Mouse (Mus musculus): ENCODE results near the gene Fndc3a. TPM values are rescaled to one million over a fixed set of nuclear protein-coding genes. Genes with fewer than 3 reads are reported as not detected.

Gene Fndc3a
- polyA plus RNA-seq, 1 experiment from 2014 or later = 31.0 TPM

DNA sequence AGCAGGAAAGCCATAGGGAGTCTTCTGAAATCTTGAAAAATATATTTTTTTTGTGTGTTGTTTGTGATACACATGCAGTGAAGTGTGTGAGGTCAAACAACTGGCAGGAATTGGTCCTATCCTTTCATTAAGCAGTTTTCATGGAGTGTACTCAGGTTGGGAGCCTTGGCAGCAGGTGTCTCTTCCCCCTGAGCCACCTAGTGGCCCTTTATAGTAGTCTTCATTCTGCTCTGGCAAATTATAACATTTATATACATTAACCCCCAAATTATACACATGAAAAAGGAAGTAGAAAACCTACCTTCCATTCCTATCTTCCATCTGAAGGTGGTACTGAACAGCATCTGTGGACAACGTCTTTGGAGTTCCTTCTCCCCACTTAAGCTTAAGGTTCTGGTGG, 154.0 kb downstream of the Fndc3a start:
- Histone ChIP-seq H3K4me3 (ENCODE audit: low read depth, low read length) (no peak overlapping the region), H3K36me3 (ENCODE audit: control insufficient read depth, insufficient read depth, low read length) (peaks cover 7% of the 10 kb centered on the region), H3K4me2 (ENCODE audit: low read depth, severe bottlenecking) (no peak overlapping the region), H3K27ac (replicated peaks; ENCODE audit: low read depth, low read length) (no peak overlapping the region), H3K4me1 (ENCODE audit: control insufficient read depth, insufficient read depth, low read length) (no peaks in the 10 kb centered on the region), H3K9ac (ENCODE audit: low read length) (no peak overlapping the region), H3K9me3 (ENCODE audit: control insufficient read depth, low read length) (no peaks in the 10 kb centered on the region), H3K27me3 (ENCODE audit: control insufficient read depth, insufficient read depth, low read length) (no peaks in the 10 kb centered on the region)
- 75% methylated on average over 1 of the region's 1 CpGs for WGBS
- ATAC-seq (ENCODE audit: insufficient number of reproducible peaks, low FRiP score, low TSS enrichment, low read depth) (no peak), DNase-seq (ENCODE audit: low spot score) (peak; percentile 16)

DNA sequence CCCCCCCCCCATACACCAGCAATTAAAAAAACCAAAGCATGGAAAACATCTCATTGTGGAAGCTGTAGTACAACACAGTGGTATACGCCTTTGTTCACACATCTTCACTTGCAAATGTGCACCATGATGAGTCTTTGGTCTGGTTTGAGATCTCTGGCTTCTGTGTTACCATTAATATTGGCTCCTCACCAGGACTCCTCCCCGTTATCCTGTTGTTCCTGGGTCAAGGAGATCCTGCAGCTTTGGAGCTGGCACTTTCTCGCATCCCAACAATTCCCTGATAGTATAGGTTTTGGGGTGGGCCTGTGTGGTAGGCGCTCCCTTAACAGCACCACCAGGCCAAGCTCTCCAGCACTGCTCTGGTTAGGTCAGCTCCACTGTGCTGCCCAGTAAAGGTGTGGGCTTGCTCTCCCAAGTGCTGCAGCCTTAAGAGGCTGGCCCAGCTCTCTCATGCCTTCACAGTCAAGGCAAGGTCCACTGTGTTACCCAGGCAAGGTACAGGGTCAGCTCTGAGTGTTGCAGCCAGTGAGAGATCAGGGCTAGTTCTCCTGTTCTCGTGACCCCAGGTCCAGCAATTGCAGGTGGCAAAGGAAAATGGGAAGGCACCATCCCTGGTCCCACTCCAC, 173.3 kb downstream of the Fndc3a start:
- H3K4me1 ChIP-seq (ENCODE audit: control insufficient read depth, insufficient read depth, low read length) = 0 out of 2 replicates have a peak, but pooled peaks cover 3% of the 10 kb centered on the region
- DNase-seq (ENCODE audit: low spot score) (peak; percentile 17), ATAC-seq (ENCODE audit: insufficient number of reproducible peaks, low FRiP score, low TSS enrichment, low read depth) (no peak)
- H3K27ac ChIP-seq (replicated peaks; ENCODE audit: low read depth, low read length) = no peak overlapping the region
- no peaks in the 10 kb centered on the region for H3K9me3 ChIP-seq (ENCODE audit: control insufficient read depth, low read length)
- H3K36me3 ChIP-seq (ENCODE audit: control insufficient read depth, insufficient read depth, low read length) = peaks cover 7% of the 10 kb centered on the region; the same call in 1 of the 2 replicates
- no peak overlapping the region for H3K9ac ChIP-seq (ENCODE audit: low read length)
- H3K4me3 ChIP-seq (ENCODE audit: low read depth, low read length) = no peak overlapping the region
- 85% methylated on average over 5 of the region's 5 CpGs for WGBS
- H3K27me3 ChIP-seq (ENCODE audit: control insufficient read depth, insufficient read depth, low read length) = peaks cover 13% of the 10 kb centered on the region
- no peak overlapping the region for H3K4me2 ChIP-seq (ENCODE audit: low read depth, severe bottlenecking)

DNA sequence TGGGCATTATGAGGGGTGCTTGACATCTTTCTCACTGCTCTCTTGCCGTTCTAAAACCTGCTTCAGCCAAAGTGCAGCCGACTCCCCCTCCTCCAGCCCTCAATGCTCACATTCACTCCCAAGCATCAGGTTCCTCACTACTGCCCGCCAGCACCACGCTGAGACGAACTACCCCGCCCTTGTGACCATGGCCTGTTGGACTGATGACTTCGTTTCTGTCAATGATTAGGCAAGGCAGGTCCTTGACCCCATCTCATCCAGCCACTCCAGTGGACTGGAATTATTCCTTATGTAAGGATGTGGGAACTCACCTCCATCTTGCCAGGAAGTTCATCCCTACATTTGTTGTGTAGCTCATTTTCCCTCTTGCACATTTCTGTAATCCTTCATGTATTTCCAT, 175.9 kb downstream of the Fndc3a start:
- peak; percentile 19 for DNase-seq (ENCODE audit: low spot score)
- H3K4me1 ChIP-seq (ENCODE audit: control insufficient read depth, insufficient read depth, low read length) = 0 out of 2 replicates have a peak, but pooled peaks cover 3% of the 10 kb centered on the region
- peaks cover 15% of the 10 kb centered on the region for H3K27me3 ChIP-seq (ENCODE audit: control insufficient read depth, insufficient read depth, low read length)
- no peak overlapping the region for H3K27ac ChIP-seq (replicated peaks; ENCODE audit: low read depth, low read length)
- 81% methylated on average over 7 of the region's 7 CpGs for WGBS
- no peaks in the 10 kb centered on the region for H3K9me3 ChIP-seq (ENCODE audit: control insufficient read depth, low read length)
- no peak for ATAC-seq (ENCODE audit: insufficient number of reproducible peaks, low FRiP score, low TSS enrichment, low read depth)
- no peaks in the 10 kb centered on the region for H3K36me3 ChIP-seq (ENCODE audit: control insufficient read depth, insufficient read depth, low read length)
- no peak overlapping the region for H3K9ac ChIP-seq (ENCODE audit: low read length)
- no peak overlapping the region for H3K4me2 ChIP-seq (ENCODE audit: low read depth, severe bottlenecking)
- H3K4me3 ChIP-seq (ENCODE audit: low read depth, low read length) = no peak overlapping the region

DNA sequence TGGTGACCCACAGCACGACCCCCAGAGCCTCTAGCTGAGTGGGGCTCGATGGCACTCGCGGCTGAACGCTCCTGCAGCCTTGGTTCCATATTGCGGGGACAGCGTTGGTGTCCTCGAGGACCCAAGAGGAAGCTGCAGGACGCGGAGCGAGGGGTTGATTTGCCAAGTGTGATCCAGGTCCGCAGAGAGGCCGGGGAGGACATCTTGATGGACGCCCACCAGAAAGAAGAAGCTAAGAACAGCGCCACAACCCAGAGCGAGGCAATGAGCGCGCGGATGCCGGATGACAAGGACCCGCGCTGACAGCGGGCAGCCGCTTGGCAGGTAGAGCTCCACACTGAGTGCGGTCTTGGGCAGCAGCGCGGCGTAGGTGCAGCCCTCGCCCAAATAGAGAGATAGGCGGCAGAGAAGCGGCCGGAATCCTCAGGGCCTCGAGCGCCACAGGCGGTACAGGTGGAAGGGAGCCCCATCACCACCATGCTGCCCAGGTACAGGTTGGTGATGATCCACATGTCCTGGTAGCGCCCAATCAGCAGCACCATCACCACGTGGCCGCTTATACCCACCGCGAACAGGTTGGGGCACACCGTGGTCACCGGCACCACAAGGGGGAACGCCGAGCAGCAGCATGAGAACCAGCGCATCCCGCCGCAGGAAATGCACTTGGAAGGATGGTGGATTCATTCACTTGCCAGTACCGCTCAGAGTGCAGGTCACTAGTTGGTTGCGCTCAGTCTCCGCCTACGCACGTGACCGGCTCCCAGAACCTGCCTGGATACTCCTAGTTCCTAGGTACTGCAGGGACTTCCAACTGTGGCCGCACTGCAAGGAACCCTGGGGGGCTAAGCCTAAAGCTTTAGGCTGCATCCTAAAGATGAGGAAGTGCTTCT, 177.5 kb downstream of the Fndc3a start:
- H3K27ac ChIP-seq (replicated peaks; ENCODE audit: low read depth, low read length) = no peak overlapping the region
- WGBS = 2% methylated on average over 54 of the region's 54 CpGs
- DNase-seq (ENCODE audit: low spot score) (peak; percentile 70), ATAC-seq (ENCODE audit: insufficient number of reproducible peaks, low FRiP score, low TSS enrichment, low read depth) (peak; percentile 70)
- H3K4me1 ChIP-seq (ENCODE audit: control insufficient read depth, insufficient read depth, low read length) = 0 out of 2 replicates have a peak, but pooled peaks cover 3% of the 10 kb centered on the region
- peak overlapping the region; percentile 62 for H3K4me2 ChIP-seq (ENCODE audit: low read depth, severe bottlenecking)
- H3K9ac ChIP-seq (ENCODE audit: low read length) = no peak overlapping the region
- H3K9me3 ChIP-seq (ENCODE audit: control insufficient read depth, low read length) = no peaks in the 10 kb centered on the region
- peaks cover 15% of the 10 kb centered on the region for H3K27me3 ChIP-seq (ENCODE audit: control insufficient read depth, insufficient read depth, low read length)
- peak overlapping the region; percentile 34 for H3K4me3 ChIP-seq (ENCODE audit: low read depth, low read length)
- H3K36me3 ChIP-seq (ENCODE audit: control insufficient read depth, insufficient read depth, low read length) = no peaks in the 10 kb centered on the region

DNA sequence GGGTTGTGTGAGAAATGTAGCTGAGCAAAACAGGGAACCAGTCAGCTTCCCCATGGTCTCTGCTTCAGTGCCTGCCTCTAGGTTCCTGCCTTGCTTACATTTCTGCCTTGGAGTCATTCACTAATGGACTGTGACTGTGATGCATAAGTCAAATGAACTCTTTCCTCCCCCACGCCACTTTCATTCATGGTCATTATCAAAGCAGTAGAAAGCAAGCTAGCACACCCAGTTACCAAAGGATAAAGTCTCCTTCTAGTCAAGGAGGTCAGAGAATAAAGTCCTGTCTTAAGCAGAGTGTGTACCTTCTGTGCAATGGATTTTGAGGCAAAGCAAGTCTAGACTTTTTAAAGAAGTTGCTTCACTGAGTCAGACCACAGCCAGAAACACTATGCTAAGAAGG, 182.7 kb downstream of the Fndc3a start:
- Histone ChIP-seq H3K4me2 (ENCODE audit: low read depth, severe bottlenecking) (no peak overlapping the region), H3K4me3 (ENCODE audit: low read depth, low read length) (no peak overlapping the region), H3K4me1 (ENCODE audit: control insufficient read depth, insufficient read depth, low read length) (0 out of 2 replicates have a peak, but pooled peaks cover 3% of the 10 kb centered on the region), H3K27me3 (ENCODE audit: control insufficient read depth, insufficient read depth, low read length) (peaks cover 8% of the 10 kb centered on the region), H3K36me3 (ENCODE audit: control insufficient read depth, insufficient read depth, low read length) (no peaks in the 10 kb centered on the region), H3K27ac (replicated peaks; ENCODE audit: low read depth, low read length) (no peak overlapping the region), H3K9me3 (ENCODE audit: control insufficient read depth, low read length) (no peaks in the 10 kb centered on the region), H3K9ac (ENCODE audit: low read length) (no peak overlapping the region)
- ATAC-seq (ENCODE audit: insufficient number of reproducible peaks, low FRiP score, low TSS enrichment, low read depth) (no peak), DNase-seq (ENCODE audit: low spot score) (no peak)
- 84% methylated on average over 1 of the region's 1 CpGs for WGBS

DNA sequence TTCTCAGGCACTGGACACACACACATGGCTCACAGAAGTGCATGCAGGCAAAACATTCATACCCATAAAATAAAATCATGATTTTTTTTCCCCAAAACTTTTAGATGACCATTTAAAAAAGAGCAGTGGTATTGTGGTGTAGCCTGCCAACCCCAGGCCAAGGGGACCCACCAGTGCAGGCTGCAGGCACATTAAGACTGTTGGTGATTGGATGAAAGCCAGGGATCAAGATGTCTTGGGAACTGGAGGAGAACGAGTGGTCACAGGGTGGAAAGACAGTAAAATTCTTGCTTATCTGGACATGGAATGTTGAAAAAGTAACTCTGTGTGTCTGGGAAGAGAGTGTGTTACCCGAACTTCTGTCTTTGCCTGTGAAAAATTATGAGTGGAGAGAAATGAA, 190.2 kb downstream of the Fndc3a start:
- Histone ChIP-seq H3K4me1 (ENCODE audit: control insufficient read depth, insufficient read depth, low read length) (no peaks in the 10 kb centered on the region), H3K9me3 (ENCODE audit: control insufficient read depth, low read length) (no peaks in the 10 kb centered on the region), H3K27me3 (ENCODE audit: control insufficient read depth, insufficient read depth, low read length) (no peaks in the 10 kb centered on the region), H3K4me3 (ENCODE audit: low read depth, low read length) (no peak overlapping the region), H3K9ac (ENCODE audit: low read length) (no peak overlapping the region), H3K27ac (replicated peaks; ENCODE audit: low read depth, low read length) (no peak overlapping the region), H3K4me2 (ENCODE audit: low read depth, severe bottlenecking) (no peak overlapping the region), H3K36me3 (ENCODE audit: control insufficient read depth, insufficient read depth, low read length) (no peaks in the 10 kb centered on the region)
- 62% methylated on average over 2 of the region's 2 CpGs for WGBS
- ATAC-seq (ENCODE audit: insufficient number of reproducible peaks, low FRiP score, low TSS enrichment, low read depth) (no peak), DNase-seq (ENCODE audit: low spot score) (no peak)

DNA sequence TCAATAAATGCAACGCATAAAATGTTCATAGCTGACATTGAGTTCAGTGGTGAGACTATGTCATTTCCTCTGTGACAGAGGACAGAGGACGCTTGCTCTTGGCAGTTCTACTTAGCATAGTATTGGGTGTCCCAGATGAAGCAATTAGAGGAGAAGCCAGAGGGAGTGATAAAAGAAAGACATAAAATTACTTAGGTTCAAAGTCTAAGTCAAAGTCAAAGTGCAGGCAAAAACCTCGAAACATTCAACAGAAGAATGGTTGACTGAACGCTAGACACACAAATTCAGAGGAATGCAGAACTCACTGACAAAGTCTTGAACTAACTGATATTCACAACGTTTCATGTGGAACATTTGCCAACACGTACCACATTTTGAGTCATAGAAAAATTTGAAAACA, 191.0 kb downstream of the Fndc3a start:
- 76% methylated on average over 6 of the region's 6 CpGs for WGBS
- Histone ChIP-seq H3K4me1 (ENCODE audit: control insufficient read depth, insufficient read depth, low read length) (no peaks in the 10 kb centered on the region), H3K27ac (replicated peaks; ENCODE audit: low read depth, low read length) (no peak overlapping the region), H3K9ac (ENCODE audit: low read length) (no peak overlapping the region), H3K9me3 (ENCODE audit: control insufficient read depth, low read length) (no peaks in the 10 kb centered on the region), H3K4me2 (ENCODE audit: low read depth, severe bottlenecking) (no peak overlapping the region), H3K4me3 (ENCODE audit: low read depth, low read length) (no peak overlapping the region), H3K36me3 (ENCODE audit: control insufficient read depth, insufficient read depth, low read length) (no peaks in the 10 kb centered on the region), H3K27me3 (ENCODE audit: control insufficient read depth, insufficient read depth, low read length) (no peaks in the 10 kb centered on the region)
- ATAC-seq (ENCODE audit: insufficient number of reproducible peaks, low FRiP score, low TSS enrichment, low read depth) = no peak
- no peak for DNase-seq (ENCODE audit: low spot score)

DNA sequence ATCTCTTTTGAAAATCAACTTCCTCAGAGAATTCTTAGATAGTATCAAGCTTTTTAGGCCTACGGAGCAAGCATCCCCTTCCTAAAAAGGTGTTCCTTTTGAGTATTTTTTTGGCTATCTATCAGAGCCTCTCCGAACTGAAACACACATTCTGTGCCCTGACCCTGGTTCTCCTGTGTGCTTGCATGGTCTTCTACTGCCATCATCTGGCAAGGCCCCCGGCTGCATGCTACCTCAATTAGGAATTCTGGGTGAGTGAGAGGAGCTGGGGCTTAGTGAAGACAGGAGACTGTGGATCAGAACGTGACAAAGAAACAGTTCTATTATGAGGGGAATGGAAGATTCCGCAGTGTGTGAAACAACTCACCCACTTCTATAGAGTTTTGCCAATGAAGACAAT, 193.4 kb downstream of the Fndc3a start:
- no peak for ATAC-seq (ENCODE audit: insufficient number of reproducible peaks, low FRiP score, low TSS enrichment, low read depth)
- Histone ChIP-seq H3K4me2 (ENCODE audit: low read depth, severe bottlenecking) (no peak overlapping the region), H3K9me3 (ENCODE audit: control insufficient read depth, low read length) (no peaks in the 10 kb centered on the region), H3K4me1 (ENCODE audit: control insufficient read depth, insufficient read depth, low read length) (no peaks in the 10 kb centered on the region), H3K27me3 (ENCODE audit: control insufficient read depth, insufficient read depth, low read length) (no peaks in the 10 kb centered on the region), H3K9ac (ENCODE audit: low read length) (no peak overlapping the region), H3K36me3 (ENCODE audit: control insufficient read depth, insufficient read depth, low read length) (no peaks in the 10 kb centered on the region), H3K27ac (replicated peaks; ENCODE audit: low read depth, low read length) (no peak overlapping the region), H3K4me3 (ENCODE audit: low read depth, low read length) (no peak overlapping the region)
- DNase-seq (ENCODE audit: low spot score) = peak; percentile 69
- 26% methylated on average over 5 of the region's 5 CpGs for WGBS

Measured in limb, embryonic 11.5 days (tissue).